Comparison of ENCODE assay signal across 9 mouse cellular contexts in the genomic region with DNA sequence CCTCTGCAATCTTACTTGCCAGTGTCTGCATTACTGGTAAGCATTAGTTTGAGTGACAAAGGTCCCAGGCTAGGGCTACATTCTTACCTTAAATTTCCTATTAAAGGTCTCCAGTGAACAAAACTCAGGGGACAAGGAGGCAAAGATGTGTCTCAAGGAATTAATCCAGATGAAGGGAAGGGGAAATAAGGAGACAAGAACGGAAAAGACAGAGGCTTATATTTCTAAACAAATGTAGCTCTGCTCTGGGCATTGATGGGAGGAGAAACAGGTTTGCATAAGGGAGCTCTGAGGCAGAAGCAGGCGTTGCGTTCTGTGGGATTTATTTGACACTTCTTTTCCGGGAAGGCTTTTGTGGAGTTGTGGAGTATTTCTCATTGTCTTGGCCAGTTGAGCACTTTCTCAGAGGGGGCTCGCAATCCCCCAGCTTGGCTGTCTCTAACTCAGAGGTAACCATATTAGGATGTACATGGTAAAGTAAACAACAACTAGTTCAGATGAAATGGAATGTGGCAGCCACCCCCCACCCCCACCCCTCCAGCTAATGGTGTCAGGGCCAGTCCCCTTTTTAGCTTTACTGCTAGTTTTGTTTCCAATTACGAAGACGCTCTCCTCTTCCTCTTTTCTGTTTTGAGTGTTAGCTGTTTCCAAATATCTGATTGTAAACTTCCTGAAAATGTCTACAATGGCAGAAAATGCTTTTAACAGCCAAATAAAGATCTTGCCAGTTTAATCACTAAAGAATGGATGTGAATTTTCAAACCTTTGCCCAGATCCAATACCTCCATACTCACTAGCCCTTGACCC.
DNase-seq lines count a peak whose midpoint lies in the region; ATAC-seq and TF ChIP-seq lines count a peak whose summit lies in the region.
"Had no signal": no experiment of that assay in that cellular context is flagged by ENCODE, and none has a peak within 500 bp of the region (broad histone marks: within the 10 kb centered on the region; RNA-seq: fewer than 3 reads in every experiment).

No protein-coding gene starts in this region.

- peak overlapping the region; percentile 78 for H3K9ac ChIP-seq in heart, embryonic 12.5 days

- no peak for ATAC-seq in heart, embryonic 12.5 days (ENCODE audit: insufficient number of reproducible peaks, low FRiP score)
- no peak for ATAC-seq in G1E (ENCODE audit: extremely low read depth, insufficient number of reproducible peaks, low FRiP score, poor library complexity, severe bottlenecking)
- ATAC-seq in hematopoietic stem cell, adult 5-6 weeks (replicated peaks in 1 of 2; ENCODE audit: insufficient read depth in 1 of 2, low FRiP score in 2 of 2, low TSS enrichment in 1 of 2, low read depth in 1 of 2, poor library complexity in 2 of 2, severe bottlenecking in 2 of 2): peak; percentile 50 to 66; a peak in 2 of 4 replicates
- no peak for ATAC-seq in megakaryocyte-erythroid progenitor cell, adult 5-6 weeks (replicated peaks; ENCODE audit: low FRiP score, low TSS enrichment, poor library complexity, severe bottlenecking)

- peak overlapping the region; percentile 74 for H3K4me2 ChIP-seq in heart, embryonic 12.5 days

- DNase-seq in heart, postnatal 4 days: no peak
- DNase-seq in G1E (ENCODE audit: low spot score): peak; percentile 30
- peak; percentile 41 for DNase-seq in mesoderm, embryonic 11.5 days (ENCODE audit: low read depth, low spot score)
- DNase-seq in urinary bladder, postnatal 36 days (ENCODE audit: low spot score in 2 of 2): no peak
- no peak for DNase-seq in kidney, postnatal 4 days
- DNase-seq: spleen, adult 18-20 months had no signal

- no peaks in the 10 kb centered on the region for H3K27me3 ChIP-seq in heart, embryonic 12.5 days (replicated peaks)
- no peaks in the 10 kb centered on the region for H3K27me3 ChIP-seq in G1E (ENCODE audit: insufficient read depth, low read length)

- H3K36me3 ChIP-seq in heart, embryonic 12.5 days: no peaks in the 10 kb centered on the region
- H3K36me3 ChIP-seq in G1E (replicated peaks): no peaks in the 10 kb centered on the region

- H3K9me3 ChIP-seq in heart, embryonic 12.5 days (replicated peaks): no peaks in the 10 kb centered on the region
- no peaks in the 10 kb centered on the region for H3K9me3 ChIP-seq in G1E (replicated peaks)

- H3K27ac ChIP-seq in heart, embryonic 12.5 days (ENCODE audit: poor library complexity, severe bottlenecking): peak overlapping the region; percentile 96

- 2% methylated on average over 7 of the region's 7 CpGs for WGBS in heart, embryonic 12.5 days

- H3K4me3 ChIP-seq in heart, embryonic 12.5 days: peak overlapping the region; percentile 54
- H3K4me3 ChIP-seq in G1E (ENCODE audit: low read depth, low read length): peak overlapping the region; percentile 30; the same call in 1 of the 2 replicates

- no peak for TF ChIP-seq CTCF in G1E (IDR thresholded peaks at IDR 0.05; ENCODE audit: low read depth, low read length)

- peaks cover 66% of the 10 kb centered on the region for H3K4me1 ChIP-seq in heart, embryonic 12.5 days (replicated peaks)
- H3K4me1 ChIP-seq in G1E (ENCODE audit: insufficient read depth, low read depth, low read length): peaks cover 57% of the 10 kb centered on the region

Comparison
In these comparisons a context has a peak if more than half of its experiments do, and no peak if none do; other contexts are left out.
1. ATAC-seq: peak in hematopoietic stem cell, adult 5-6 weeks (2 of 2); none in heart, embryonic 12.5 days (single experiment), G1E (single experiment) and megakaryocyte-erythroid progenitor cell, adult 5-6 weeks (single experiment).
2. DNase-seq: peak in G1E (single experiment) and mesoderm, embryonic 11.5 days (single experiment); none in heart, postnatal 4 days (single experiment), urinary bladder, postnatal 36 days (0 of 2) and kidney, postnatal 4 days (0 of 2).